Mouse (Mus musculus) MEL (cell line): ENCODE measurements at regions not wholly inside any gene's neighbourhood (a gene's known extent, or its start where the extent isn't known, plus 50 kb on each side); places are given as distances from the start of the nearest gene placed in this dataset.

Experiments used
- CTCF ChIP-seq, 3 experiments: IDR thresholded peaks in 2 of 3; conservative IDR thresholded peaks in 1 of 3; 2 replicates each; pipeline ENCODE4 v1.5.1; 2011 to 2012; ENCODE audit warnings: low read length in 3 of 3, low read depth in 2 of 3, mild to moderate bottlenecking in 2 of 3, improper control_type of control experiment in 1 of 3, inconsistent platforms in 1 of 3, mixed read lengths in 1 of 3, moderate library complexity in 1 of 3; ENCODE audit not compliant: control insufficient read depth in 1 of 3, insufficient read depth in 1 of 3, poor library complexity in 1 of 3, severe bottlenecking in 1 of 3
- EP300 ChIP-seq, 2 experiments: IDR thresholded peaks; 2 replicates each; pipeline ENCODE4 v1.6.1; 2011; ENCODE audit warnings: improper control_type of control experiment in 2 of 2, low read length in 2 of 2, low read depth in 1 of 2, mild to moderate bottlenecking in 1 of 2
- MAX ChIP-seq: IDR thresholded peaks from 2 replicates; pipeline ENCODE4 v1.6.1; 2011; ENCODE audit warnings: low read length, improper control_type of control experiment
- RAD21 ChIP-seq: IDR thresholded peaks from 2 replicates; pipeline ENCODE4 v1.6.1; 2011; ENCODE audit warnings: mild to moderate bottlenecking, low read depth, low read length, improper control_type of control experiment
- USF1 ChIP-seq: IDR thresholded peaks from 2 replicates; pipeline ENCODE4 v1.6.1; 2014; ENCODE audit warnings: low read depth, mild to moderate bottlenecking, inconsistent platforms, low read length, improper control_type of control experiment, moderate library complexity

DNA sequence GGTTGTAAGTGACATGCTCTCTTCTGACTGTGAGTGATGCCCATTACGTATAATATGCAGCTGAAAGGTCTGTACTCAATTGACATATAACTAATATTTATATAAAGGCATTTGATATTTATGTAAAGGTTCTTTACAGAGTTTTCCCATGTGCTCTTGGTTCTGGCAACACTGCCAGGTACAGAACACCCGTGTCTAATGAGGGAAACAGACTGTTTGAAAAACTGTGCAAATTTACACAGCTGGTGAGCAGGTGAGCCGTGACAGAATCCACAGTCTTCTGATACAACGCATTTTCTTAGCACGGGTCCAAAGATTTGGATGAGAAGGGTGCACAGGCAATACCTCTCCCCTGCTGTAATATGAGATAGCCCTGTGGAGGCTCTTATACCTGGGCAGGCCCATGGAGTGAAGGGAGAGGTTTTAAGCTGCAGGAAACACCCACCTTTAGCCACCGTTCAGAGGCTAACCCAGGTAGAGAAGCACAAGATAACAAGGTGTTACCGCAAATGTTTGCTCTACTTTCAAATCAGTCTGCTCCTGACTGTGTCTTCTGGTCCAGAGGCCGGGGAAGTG is 161.0 kb downstream of the Foxo1 start:
- TF ChIP-seq EP300 (IDR thresholded peaks at IDR 0.05; ENCODE audit: low read depth in 1 of 2, low read length in 2 of 2), result no peak
- TF ChIP-seq USF1, result no peak
- TF ChIP-seq RAD21, result no peak
- no peak for TF ChIP-seq MAX
- TF ChIP-seq CTCF (IDR thresholded peaks at IDR 0.05 in 2 of 3, conservative IDR thresholded peaks at IDR 0.05 in 1 of 3; ENCODE audit: control insufficient read depth in 1 of 3, insufficient read depth in 1 of 3, low read depth in 2 of 3, low read length in 3 of 3, poor library complexity in 1 of 3, severe bottlenecking in 1 of 3), result no peak
